Mouse (Mus musculus) cerebral cortex, adult 2 months (tissue): ENCODE data around the gene Vmn2r118.

Experiments used
- WGBS: fragments of 180-500 bp; shearing (Covaris S2); methylation state at CpG from one replicate; pipeline ENCODE4 v1.1.7; 2018; 5-methylcytosine and 5-hydroxymethylcytosine counted together

The Vmn2r118 gene

GRCm38 (mm10) chr17:55625092-55625491, at the start of gene Vmn2r118:
Gene Vmn2r118 (minus strand): TSS chr17:55625192.
- 89% methylated on average over 3 of the region's 3 CpGs for WGBS

GRCm38 (mm10) chr17:55661099-55661498, 36.1 kb upstream of the Vmn2r118 start:
- WGBS: 89% methylated on average over 2 of the region's 2 CpGs

GRCm38 (mm10) chr17:55590838-55591237, 34.2 kb downstream of the Vmn2r118 start:
- WGBS: 76% methylated on average over 1 of the region's 1 CpGs

GRCm38 (mm10) chr17:55561774-55562173, 63.2 kb downstream of the Vmn2r118 start:
- 34% methylated on average over 2 of the region's 2 CpGs for WGBS

- 41% methylated on average over 1 of the region's 1 CpGs for WGBS
Measured at GRCm38 (mm10) chr17:55548476-55548875, 76.5 kb downstream of the Vmn2r118 start.
